Mouse (Mus musculus) cortical plate, adult 2 months (tissue): ENCODE data around the gene Spice1. TPM values are rescaled to one million over a fixed set of nuclear protein-coding genes. Genes with fewer than 3 reads are reported as not detected.
A peak's percentile ranks its signal among the peaks of the same experiment; 100 is the strongest.

ENCODE experiments used
- H3K27ac ChIP-seq: fragments of 200-500 bp; 2 replicates; pipeline ENCODE4 v1.5.1; 2012; ENCODE audit warnings: low read length, control low read depth, inconsistent platforms; ENCODE audit not compliant: insufficient read depth
- H3K4me1 ChIP-seq: fragments of 200-500 bp; 2 replicates; pipeline ENCODE4 v1.6.1; 2011; ENCODE audit warnings: low read length; ENCODE audit not compliant: control insufficient read depth, insufficient read depth
- H3K4me3 ChIP-seq: fragments of 200-500 bp; 2 replicates; pipeline ENCODE4 v1.5.1; 2011; ENCODE audit warnings: mild to moderate bottlenecking, low read length, control low read depth; ENCODE audit not compliant: insufficient read depth
- CTCF ChIP-seq: fragments of 200-500 bp; IDR thresholded peaks from 2 replicates; pipeline ENCODE4 v1.5.1; 2011; ENCODE audit warnings: mild to moderate bottlenecking, control low read depth, low read length; ENCODE audit not compliant: insufficient read depth; ENCODE audit errors: extremely low read depth
- POLR2A ChIP-seq: fragments of 200-500 bp; IDR thresholded peaks from 2 replicates; pipeline ENCODE4 v1.6.1; 2011; ENCODE audit warnings: mild to moderate bottlenecking, low read length, control low read depth; ENCODE audit not compliant: insufficient read depth; ENCODE audit errors: extremely low read depth
- polyA plus RNA-seq: library from polyadenylated mRNA; depleted of rRNA; stranded (reverse); fragments of >200 nt; gene quantifications from 2 replicates; pipeline ENCODE4 v1.2.3, GENCODE M21; 2012; rRNA removed

Spice1 gene
- polyA plus RNA-seq, result 17.9 and 20.4 TPM in 2 replicates

GRCm38 (mm10) chr16:44347071-44347901, at the start of gene Spice1:
Gene Spice1, plus strand, starts transcription at chr16:44347121.
- H3K4me3 ChIP-seq, result peak within 1 kb of the TSS; percentile 47
- no peaks in the 10 kb centered on the region for H3K4me1 ChIP-seq
- H3K27ac ChIP-seq, result peak within 1 kb of the TSS; percentile 79
- TF ChIP-seq POLR2A (peak; percentile 86), CTCF (no peak)

GRCm38 (mm10) chr16:44299438-44300093, 47.4 kb upstream of the Spice1 start:
- H3K27ac ChIP-seq, result no peak overlapping the region
- H3K4me1 ChIP-seq, result peaks cover 1% of the 10 kb centered on the region; the same call in 1 of the 2 replicates
- TF ChIP-seq CTCF (peak; percentile 49), POLR2A (no peak)
- H3K4me3 ChIP-seq, result no peak overlapping the region

GRCm38 (mm10) chr16:44302126-44302892, 44.6 kb upstream of the Spice1 start:
- H3K27ac ChIP-seq, result no peak overlapping the region
- no peak overlapping the region for H3K4me3 ChIP-seq
- H3K4me1 ChIP-seq, result peaks cover 1% of the 10 kb centered on the region; the same call in 1 of the 2 replicates
- TF ChIP-seq POLR2A, result no peak
- no peak for TF ChIP-seq CTCF

- no peak for TF ChIP-seq CTCF
- no peak for TF ChIP-seq POLR2A
- no peak overlapping the region for H3K27ac ChIP-seq
- H3K4me1 ChIP-seq, result peaks cover 1% of the 10 kb centered on the region; the same call in 1 of the 2 replicates
- no peak overlapping the region for H3K4me3 ChIP-seq
These were observed 43.1 kb upstream of the Spice1 start for GRCm38 (mm10) chr16:44303822-44304221.

GRCm38 (mm10) chr16:44305606-44306005, 41.3 kb upstream of the Spice1 start:
- no peak for TF ChIP-seq POLR2A
- no peak for TF ChIP-seq CTCF
- Histone ChIP-seq H3K27ac (no peak overlapping the region), H3K4me1 (peaks cover 1% of the 10 kb centered on the region; the same call in 1 of the 2 replicates), H3K4me3 (no peak overlapping the region)

GRCm38 (mm10) chr16:44313422-44313821, 33.5 kb upstream of the Spice1 start:
- no peaks in the 10 kb centered on the region; the same call in 1 of the 2 replicates for H3K4me1 ChIP-seq
- TF ChIP-seq POLR2A, result no peak
- no peak for TF ChIP-seq CTCF
- H3K4me3 ChIP-seq, result no peak overlapping the region
- H3K27ac ChIP-seq, result no peak overlapping the region

- H3K27ac ChIP-seq, result no peak overlapping the region
- no peak overlapping the region for H3K4me3 ChIP-seq
- peaks cover 1% of the 10 kb centered on the region; the same call in 1 of the 2 replicates for H3K4me1 ChIP-seq
- TF ChIP-seq CTCF, result no peak
- no peak for TF ChIP-seq POLR2A
These were observed 30.6 kb upstream of the Spice1 start for GRCm38 (mm10) chr16:44316350-44316749.

GRCm38 (mm10) chr16:44320232-44320631, 26.7 kb upstream of the Spice1 start:
- Histone ChIP-seq H3K4me3 (no peak overlapping the region), H3K4me1 (peaks cover 6% of the 10 kb centered on the region), H3K27ac (no peak overlapping the region)
- TF ChIP-seq CTCF (no peak), POLR2A (no peak)

- TF ChIP-seq POLR2A (no peak), CTCF (no peak)
- Histone ChIP-seq H3K4me1 (peaks cover 4% of the 10 kb centered on the region), H3K4me3 (no peak overlapping the region), H3K27ac (no peak overlapping the region)
These were observed 18.3 kb upstream of the Spice1 start for GRCm38 (mm10) chr16:44328644-44329043.
